Mouse (Mus musculus) CD4-positive naive resting alpha-beta T cell, adult 76 days (primary cell): Measurements from ENCODE around the gene Gper1. TPM values are rescaled to one million over a fixed set of nuclear protein-coding genes. Genes with fewer than 3 reads are reported as not detected.

Source experiments
- total RNA-seq: library from RNA; stranded (reverse); gene quantifications from one replicate; pipeline ENCODE4 v1.2.4, GENCODE M21; 2023

The Gper1 gene
- not detected for total RNA-seq

GRCm38 (mm10) chr5:139423026-139423865, at the start of gene Gper1:
Gene Gper1, plus strand, starts transcription at chr5:139423151.

GRCm38 (mm10) chr5:139377468-139378270, 45.3 kb upstream of the Gper1 start, which contains the start of gene Gpr146:
Gene Gpr146, plus strand, starts transcription at chr5:139377697.

GRCm38 (mm10) chr5:139404801-139405401, 18.1 kb upstream of the Gper1 start, which contains the start of gene C130050O18Rik:
Gene C130050O18Rik, plus strand, starts transcription at chr5:139405280.

GRCm38 (mm10) chr5:139460384-139461067, 37.6 kb downstream of the Gper1 start, which contains the start of gene 3110082I17Rik:
Gene 3110082I17Rik, minus strand, starts transcription at chr5:139460527.

Other genes starting within 250 kb of the Gper1 start
- gene Sun1, start 222.5 kb upstream of the Gper1 start, total RNA-seq: 68.0 TPM
- gene Get4, start 170.8 kb upstream of the Gper1 start, total RNA-seq: 46.6 TPM
- gene Adap1, start 97.5 kb upstream of the Gper1 start, total RNA-seq: 3.9 TPM
- gene Cox19, start 71.7 kb upstream of the Gper1 start, total RNA-seq: 21.9 TPM
- not detected for gene Cyp2w1, start 70.5 kb upstream of the Gper1 start, total RNA-seq
- 20.5 TPM for gene Gpr146, start 45.5 kb upstream of the Gper1 start, total RNA-seq
- gene C130050O18Rik, start 17.9 kb upstream of the Gper1 start, total RNA-seq: 0.70 TPM
- gene 3110082I17Rik, start 37.4 kb downstream of the Gper1 start, total RNA-seq: 2.2 TPM
- 129 TPM for gene Zfand2a, start 61.4 kb downstream of the Gper1 start, total RNA-seq
- gene Uncx, start 120.3 kb downstream of the Gper1 start, total RNA-seq: not detected